8 mouse cellular contexts compared by ENCODE assay signal in the genomic region with DNA sequence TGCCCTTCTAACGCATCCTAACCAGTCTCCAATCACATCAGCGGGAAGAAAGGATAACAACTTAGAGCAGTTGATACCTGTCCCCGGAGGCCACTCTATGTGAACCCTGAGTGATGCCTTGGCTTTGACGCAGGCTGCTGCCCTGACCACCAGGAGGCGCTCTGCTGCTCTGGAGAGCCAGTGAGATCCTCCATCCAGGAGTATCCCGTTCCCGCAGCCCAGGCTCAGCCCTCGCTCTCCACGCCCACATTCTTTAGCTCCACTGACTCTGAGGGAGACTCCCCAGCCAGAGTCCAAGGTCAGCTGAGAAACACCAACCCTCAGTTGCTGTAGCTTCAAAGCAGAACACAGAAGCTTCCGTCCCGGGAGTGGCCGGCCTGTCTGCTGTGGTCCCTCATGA.
DNase-seq lines count a peak whose midpoint lies in the region; ATAC-seq and TF ChIP-seq lines count a peak whose summit lies in the region.

No protein-coding gene starts in this region.

- peaks cover 12% of the 10 kb centered on the region; the same call in 1 of the 2 replicates for H3K9me3 ChIP-seq in hindbrain, embryonic 10.5 days
- H3K9me3 ChIP-seq in hindbrain, embryonic 16.5 days (ENCODE audit: control insufficient read depth, low read length): peaks cover 3% of the 10 kb centered on the region; the same call in 1 of the 2 replicates
- H3K9me3 ChIP-seq in embryonic facial prominence, embryonic 14.5 days (ENCODE audit: control insufficient read depth, low read length): 0 out of 2 replicates have a peak, but pooled peaks cover 13% of the 10 kb centered on the region
- no peaks in the 10 kb centered on the region for H3K9me3 ChIP-seq in intestine, postnatal 0 days (ENCODE audit: control insufficient read depth)
- peaks cover 2% of the 10 kb centered on the region; the same call in 1 of the 2 replicates for H3K9me3 ChIP-seq in liver, embryonic 11.5 days (ENCODE audit: control insufficient read depth, low read length)

- H3K27ac ChIP-seq in hindbrain, embryonic 10.5 days: no peak overlapping the region
- H3K27ac ChIP-seq in hindbrain, embryonic 16.5 days (ENCODE audit: low read depth, low read length): no peak overlapping the region
- H3K27ac ChIP-seq in embryonic facial prominence, embryonic 14.5 days (replicated peaks; ENCODE audit: low read depth, low read length): no peak overlapping the region
- no peak overlapping the region for H3K27ac ChIP-seq in intestine, postnatal 0 days (ENCODE audit: low read depth, low read length)
- no peak overlapping the region for H3K27ac ChIP-seq in liver, embryonic 11.5 days (ENCODE audit: low read depth, low read length)

- DNase-seq in hindbrain, embryonic 10.5 days (ENCODE audit: low spot score): peak; percentile 81
- DNase-seq in adrenal gland, adult 18-20 months (ENCODE audit: low spot score in 2 of 2): peak; percentile 43 to 52
- DNase-seq in embryonic facial prominence, embryonic 14.5 days (ENCODE audit: low spot score): peak; percentile 69
- peak; percentile 42 for DNase-seq in liver, embryonic 11.5 days (ENCODE audit: low spot score)
- DNase-seq in retina, postnatal 7 days (ENCODE audit: low read depth, low spot score): peak; percentile 44

- TF ChIP-seq CTCF in intestine, postnatal 0 days (IDR thresholded peaks at IDR 0.05; ENCODE audit: low read depth): peak; percentile 88

- no peaks in the 10 kb centered on the region for H3K36me3 ChIP-seq in hindbrain, embryonic 10.5 days
- no peaks in the 10 kb centered on the region for H3K36me3 ChIP-seq in hindbrain, embryonic 16.5 days (ENCODE audit: control insufficient read depth, insufficient read depth, low read length)
- no peaks in the 10 kb centered on the region for H3K36me3 ChIP-seq in embryonic facial prominence, embryonic 14.5 days (ENCODE audit: control insufficient read depth, insufficient read depth, low read length)
- no peaks in the 10 kb centered on the region for H3K36me3 ChIP-seq in intestine, postnatal 0 days (ENCODE audit: control insufficient read depth, insufficient read depth)
- H3K36me3 ChIP-seq in liver, embryonic 11.5 days (ENCODE audit: control insufficient read depth, insufficient read depth, low read length): no peaks in the 10 kb centered on the region

- H3K4me3 ChIP-seq in hindbrain, embryonic 10.5 days: no peak overlapping the region
- no peak overlapping the region for H3K4me3 ChIP-seq in hindbrain, embryonic 16.5 days (ENCODE audit: low read length)
- H3K4me3 ChIP-seq in embryonic facial prominence, embryonic 14.5 days (ENCODE audit: low read depth, low read length): no peak overlapping the region
- H3K4me3 ChIP-seq in intestine, postnatal 0 days (ENCODE audit: low read depth, low read length): no peak overlapping the region
- H3K4me3 ChIP-seq in liver, embryonic 11.5 days (ENCODE audit: low read depth, low read length): no peak overlapping the region

- H3K4me1 ChIP-seq in hindbrain, embryonic 10.5 days (replicated peaks): peaks cover 6% of the 10 kb centered on the region; the same call in 1 of the 2 replicates
- H3K4me1 ChIP-seq in hindbrain, embryonic 16.5 days (ENCODE audit: control insufficient read depth, insufficient read depth, low read depth, low read length): 0 out of 2 replicates have a peak, but pooled peaks cover 2% of the 10 kb centered on the region
- no peaks in the 10 kb centered on the region for H3K4me1 ChIP-seq in embryonic facial prominence, embryonic 14.5 days (ENCODE audit: control insufficient read depth, insufficient read depth, low read length)
- no peaks in the 10 kb centered on the region for H3K4me1 ChIP-seq in intestine, postnatal 0 days (replicated peaks; ENCODE audit: control insufficient read depth, insufficient read depth, low read length)
- no peaks in the 10 kb centered on the region for H3K4me1 ChIP-seq in liver, embryonic 11.5 days (replicated peaks; ENCODE audit: control insufficient read depth, insufficient read depth, low read length)

- H3K4me2 ChIP-seq in hindbrain, embryonic 16.5 days (ENCODE audit: low read length): no peak overlapping the region; the same call in 1 of the 2 replicates
- no peak overlapping the region for H3K4me2 ChIP-seq in embryonic facial prominence, embryonic 14.5 days (ENCODE audit: low read depth, low read length)
- H3K4me2 ChIP-seq in intestine, postnatal 0 days (replicated peaks; ENCODE audit: low read depth): no peak overlapping the region
- no peak overlapping the region for H3K4me2 ChIP-seq in liver, embryonic 11.5 days

- 11% methylated on average over 12 of the region's 12 CpGs for WGBS in hindbrain, embryonic 10.5 days
- WGBS in hindbrain, embryonic 16.5 days: 10% methylated on average over 12 of the region's 12 CpGs
- WGBS in embryonic facial prominence, embryonic 14.5 days: 8% methylated on average over 12 of the region's 12 CpGs
- WGBS in intestine, postnatal 0 days: 5% methylated on average over 12 of the region's 12 CpGs
- 15% methylated on average over 12 of the region's 12 CpGs for WGBS in liver, embryonic 11.5 days

- no peaks in the 10 kb centered on the region for H3K27me3 ChIP-seq in hindbrain, embryonic 10.5 days (ENCODE audit: insufficient read depth, poor library complexity, severe bottlenecking)
- H3K27me3 ChIP-seq in hindbrain, embryonic 16.5 days (replicated peaks; ENCODE audit: control insufficient read depth, insufficient read depth, low read length): no peaks in the 10 kb centered on the region
- no peaks in the 10 kb centered on the region for H3K27me3 ChIP-seq in embryonic facial prominence, embryonic 14.5 days (replicated peaks; ENCODE audit: control insufficient read depth, insufficient read depth, low read length)
- no peaks in the 10 kb centered on the region for H3K27me3 ChIP-seq in intestine, postnatal 0 days (replicated peaks; ENCODE audit: control insufficient read depth, insufficient read depth, low read length)
- no peaks in the 10 kb centered on the region for H3K27me3 ChIP-seq in liver, embryonic 11.5 days (replicated peaks; ENCODE audit: control insufficient read depth, insufficient read depth, low read length)

- no peak for ATAC-seq in hindbrain, embryonic 16.5 days
- ATAC-seq in embryonic facial prominence, embryonic 14.5 days (ENCODE audit: low read depth): peak; percentile 57; the same call in 1 of the 2 replicates
- ATAC-seq in intestine, postnatal 0 days: peak; percentile 85
- ATAC-seq in liver, embryonic 11.5 days (replicated peaks; ENCODE audit: low FRiP score): peak; percentile 47; the same call in 1 of the 2 replicates
- ATAC-seq in activated CD4-positive, CD25-positive, alpha-beta regulatory T cell, adult 4 months: no peak

- H3K9ac ChIP-seq in hindbrain, embryonic 16.5 days (ENCODE audit: low read depth, low read length): no peak overlapping the region
- H3K9ac ChIP-seq in embryonic facial prominence, embryonic 14.5 days (ENCODE audit: low read depth, low read length): no peak overlapping the region
- no peak overlapping the region for H3K9ac ChIP-seq in intestine, postnatal 0 days (ENCODE audit: low read depth, low read length)
- H3K9ac ChIP-seq in liver, embryonic 11.5 days (ENCODE audit: low read depth, low read length): no peak overlapping the region

Comparison
In these comparisons a context has a peak if more than half of its experiments do, and no peak if none do; other contexts are left out.
1. ATAC-seq: peak in embryonic facial prominence, embryonic 14.5 days (single experiment), intestine, postnatal 0 days (single experiment) and liver, embryonic 11.5 days (single experiment); none in hindbrain, embryonic 16.5 days (single experiment) and activated CD4-positive, CD25-positive, alpha-beta regulatory T cell, adult 4 months (single experiment).
2. Peak in every context shown above with its lines, with median percentiles within 50 percentile points of each other: DNase-seq.